Mouse (Mus musculus) limb, embryonic 14.5 days (tissue): Measurements from ENCODE around the gene Myh10. TPM values are rescaled to one million over a fixed set of nuclear protein-coding genes. Genes with fewer than 3 reads are reported as not detected.

Source experiments
- ATAC-seq: fragments of 200-750 bp; cut with Nextera tagmentation; 2 replicates; pipeline ENCODE4 v1.8.0; 2017; ENCODE audit warnings: low read depth, moderate number of reproducible peaks, moderate TSS enrichment; ENCODE audit not compliant: low FRiP score
- DNase-seq: peaks from one replicate; pipeline ENCODE4 v3.0.0-alpha.2; 2015; ENCODE audit warnings: low spot score
- H3K27ac ChIP-seq: fragments of 300-500 bp; sonication (generic); replicated peaks from 2 replicates; pipeline ENCODE4 v1.5.1; 2014; ENCODE audit warnings: low read depth, mild to moderate bottlenecking, low read length, moderate library complexity, mixed read lengths
- H3K27me3 ChIP-seq: fragments of 300-500 bp; sonication (generic); 2 replicates; pipeline ENCODE4 v1.6.1; 2014; ENCODE audit warnings: low read length, mixed read lengths; ENCODE audit not compliant: control insufficient read depth, insufficient read depth
- H3K36me3 ChIP-seq: fragments of 300-500 bp; sonication (generic); 2 replicates; pipeline ENCODE4 v1.6.1; 2014; ENCODE audit warnings: mild to moderate bottlenecking, low read length, moderate library complexity, mixed read lengths; ENCODE audit not compliant: control insufficient read depth, insufficient read depth
- H3K4me1 ChIP-seq: fragments of 300-500 bp; sonication (generic); 2 replicates; pipeline ENCODE4 v1.6.1; 2014; ENCODE audit warnings: antibody characterized with exemption, low read length, mixed read lengths; ENCODE audit not compliant: control insufficient read depth, insufficient read depth
- H3K4me2 ChIP-seq: fragments of 300-500 bp; sonication (generic); replicated peaks from 2 replicates; pipeline ENCODE4 v1.6.1; 2014; ENCODE audit warnings: low read depth, mild to moderate bottlenecking, low read length, moderate library complexity; ENCODE audit not compliant: severe bottlenecking
- H3K4me3 ChIP-seq: fragments of 300-500 bp; sonication (generic); replicated peaks from 2 replicates; pipeline ENCODE4 v1.5.1; 2014; ENCODE audit warnings: low read length
- H3K9ac ChIP-seq: fragments of 300-500 bp; sonication (generic); 2 replicates; pipeline ENCODE4 v1.6.1; 2014; ENCODE audit warnings: mild to moderate bottlenecking, low read depth, low read length, moderate library complexity; ENCODE audit not compliant: severe bottlenecking
- H3K9me3 ChIP-seq: fragments of 300-500 bp; sonication (generic); 2 replicates; pipeline ENCODE4 v1.6.1; 2016; ENCODE audit warnings: low read length; ENCODE audit not compliant: control insufficient read depth
- POLR2A ChIP-seq: fragments of 200-500 bp; IDR thresholded peaks from 2 replicates; pipeline ENCODE4 v1.8.0; 2012; ENCODE audit warnings: inconsistent platforms, mild to moderate bottlenecking, moderate library complexity, borderline replicate concordance; ENCODE audit not compliant: insufficient read depth, insufficient read length; ENCODE audit errors: extremely low read depth
- WGBS: fragments of 180-500 bp; shearing (Covaris S2); extraction: QIAGEN DNeasy Blood & Tissue Kit; methylation state at CpG from one replicate; pipeline ENCODE4 v1.1.7; 2014; 5-methylcytosine and 5-hydroxymethylcytosine counted together
- polyA plus RNA-seq, 2 experiments: library from polyadenylated mRNA; depleted of rRNA in 1 of 2; stranded (reverse) in 1 of 2; unstranded in 1 of 2; fragments of >200 nt; fragmentation: Nextera tagmentation in 1 of 2; extraction: Ambion mirVana in 1 of 2; gene quantifications; 2 replicates each; pipeline versions ENCODE4 v1.2.1 to v1.2.3; 2012 to 2014

Gene Myh10
- polyA plus RNA-seq, 2 experiments: 129 to 167 TPM

- H3K36me3 ChIP-seq: peaks cover 92% of the 10 kb centered on the region
- H3K9ac ChIP-seq: no peak overlapping the region
- no peaks in the 10 kb centered on the region for H3K4me1 ChIP-seq
- WGBS: 87% methylated on average over 10 of the region's 10 CpGs
- no peaks in the 10 kb centered on the region for H3K27me3 ChIP-seq
- TF ChIP-seq POLR2A: no peak
- H3K4me3 ChIP-seq: no peak overlapping the region
- no peak for ATAC-seq
- H3K9me3 ChIP-seq: no peaks in the 10 kb centered on the region
- no peak for DNase-seq
- no peak overlapping the region for H3K4me2 ChIP-seq
- H3K27ac ChIP-seq: no peak overlapping the region
Measured at GRCm38 (mm10) chr11:68779735-68780465, 88.5 kb downstream of the Myh10 start.

- no peak for DNase-seq
- H3K9ac ChIP-seq: no peak overlapping the region
- no peaks in the 10 kb centered on the region for H3K27me3 ChIP-seq
- no peak for TF ChIP-seq POLR2A
- H3K27ac ChIP-seq: no peak overlapping the region
- H3K4me3 ChIP-seq: no peak overlapping the region
- WGBS: 89% methylated on average over 14 of the region's 14 CpGs
- H3K36me3 ChIP-seq: peaks cover 95% of the 10 kb centered on the region
- H3K9me3 ChIP-seq: no peaks in the 10 kb centered on the region
- no peak overlapping the region for H3K4me2 ChIP-seq
- no peaks in the 10 kb centered on the region for H3K4me1 ChIP-seq
- no peak for ATAC-seq
Measured at GRCm38 (mm10) chr11:68780466-68781114, 89.2 kb downstream of the Myh10 start.

GRCm38 (mm10) chr11:68782336-68782735 is 91.0 kb downstream of the Myh10 start:
- no peak overlapping the region for H3K4me2 ChIP-seq
- ATAC-seq: no peak
- no peak for TF ChIP-seq POLR2A
- H3K4me3 ChIP-seq: no peak overlapping the region
- H3K36me3 ChIP-seq: peaks cover 94% of the 10 kb centered on the region
- DNase-seq: no peak
- H3K27me3 ChIP-seq: no peaks in the 10 kb centered on the region
- H3K27ac ChIP-seq: no peak overlapping the region
- 87% methylated on average over 9 of the region's 9 CpGs for WGBS
- H3K9ac ChIP-seq: no peak overlapping the region
- H3K9me3 ChIP-seq: no peaks in the 10 kb centered on the region
- H3K4me1 ChIP-seq: no peaks in the 10 kb centered on the region

- Histone ChIP-seq H3K27ac (no peak overlapping the region), H3K4me3 (no peak overlapping the region), H3K4me2 (no peak overlapping the region), H3K4me1 (no peaks in the 10 kb centered on the region), H3K27me3 (no peaks in the 10 kb centered on the region), H3K36me3 (peaks cover 96% of the 10 kb centered on the region), H3K9ac (no peak overlapping the region), H3K9me3 (no peaks in the 10 kb centered on the region)
- no peak for TF ChIP-seq POLR2A
- WGBS: 81% methylated on average over 8 of the region's 8 CpGs
- ATAC-seq: no peak
- no peak for DNase-seq
Measured at GRCm38 (mm10) chr11:68785813-68786212, 94.5 kb downstream of the Myh10 start.

DNA sequence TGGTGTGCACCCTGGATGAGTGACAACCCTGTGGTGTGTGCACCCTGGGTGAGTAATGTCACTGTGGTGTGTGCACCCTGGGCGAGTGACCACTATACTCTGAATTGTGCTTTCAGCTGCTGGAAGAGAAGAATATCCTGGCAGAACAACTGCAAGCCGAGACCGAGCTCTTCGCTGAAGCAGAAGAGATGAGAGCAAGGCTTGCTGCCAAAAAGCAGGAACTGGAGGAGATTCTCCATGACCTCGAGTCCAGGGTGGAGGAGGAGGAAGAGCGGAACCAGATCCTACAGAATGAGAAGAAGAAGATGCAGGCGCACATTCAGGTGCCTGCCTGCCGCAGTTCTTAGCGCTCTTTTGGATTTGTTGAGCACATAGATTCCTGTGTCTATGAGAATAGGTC is 95.9 kb downstream of the Myh10 start:
- no peak overlapping the region for H3K9ac ChIP-seq
- no peaks in the 10 kb centered on the region for H3K9me3 ChIP-seq
- 94% methylated on average over 9 of the region's 9 CpGs for WGBS
- no peak overlapping the region for H3K4me2 ChIP-seq
- TF ChIP-seq POLR2A: no peak
- H3K27me3 ChIP-seq: no peaks in the 10 kb centered on the region
- no peak overlapping the region for H3K27ac ChIP-seq
- H3K36me3 ChIP-seq: peaks cover 95% of the 10 kb centered on the region
- ATAC-seq: no peak
- no peak overlapping the region for H3K4me3 ChIP-seq
- H3K4me1 ChIP-seq: no peaks in the 10 kb centered on the region
- no peak for DNase-seq

- no peak overlapping the region for H3K27ac ChIP-seq
- peaks cover 97% of the 10 kb centered on the region for H3K36me3 ChIP-seq
- DNase-seq (no peak), ATAC-seq (no peak)
- H3K4me3 ChIP-seq: no peak overlapping the region
- WGBS: 91% methylated on average over 10 of the region's 10 CpGs
- TF ChIP-seq POLR2A: no peak
- H3K9ac ChIP-seq: no peak overlapping the region
- H3K4me1 ChIP-seq: no peaks in the 10 kb centered on the region
- H3K9me3 ChIP-seq: no peaks in the 10 kb centered on the region
- H3K27me3 ChIP-seq: no peaks in the 10 kb centered on the region
- no peak overlapping the region for H3K4me2 ChIP-seq
Measured at GRCm38 (mm10) chr11:68790720-68791119, 99.4 kb downstream of the Myh10 start.
